In the genomic region with DNA sequence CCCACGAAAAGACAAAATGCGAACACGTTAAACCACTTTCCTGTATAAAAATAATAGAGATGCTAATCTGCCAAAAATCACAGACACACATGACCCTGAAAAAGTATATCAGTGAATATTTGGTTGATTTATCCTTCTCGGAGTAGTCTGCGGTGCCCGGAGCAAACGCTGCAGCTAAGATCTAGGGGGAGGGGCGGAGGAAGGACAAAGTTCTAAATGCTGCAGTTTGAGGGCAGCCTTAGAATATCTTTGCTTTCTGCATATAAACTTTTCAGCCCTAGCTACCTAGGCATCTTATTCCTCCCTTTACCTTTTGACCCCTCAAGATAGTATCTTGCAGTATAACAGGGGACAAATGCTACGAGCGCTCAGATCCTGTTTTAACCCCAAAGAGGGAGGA, we compare ENCODE assay signal across 8 mouse cellular contexts. TPM values are rescaled to one million over a fixed set of nuclear protein-coding genes. Genes with fewer than 3 reads are reported as not detected.
DNase-seq lines count a peak whose midpoint lies in the region; ATAC-seq lines count a peak whose summit lies in the region.

No protein-coding gene starts in this region.

- H3K4me3 ChIP-seq in hindbrain, embryonic 16.5 days (ENCODE audit: low read length): peak overlapping the region; percentile 45
- peak overlapping the region; percentile 46 for H3K4me3 ChIP-seq in neural tube, embryonic 15.5 days (replicated peaks)

- H3K4me1 ChIP-seq in hindbrain, embryonic 16.5 days (ENCODE audit: control insufficient read depth, insufficient read depth, low read depth, low read length): 0 out of 2 replicates have a peak, but pooled peaks cover 2% of the 10 kb centered on the region
- H3K4me1 ChIP-seq in neural tube, embryonic 15.5 days: peaks cover 32% of the 10 kb centered on the region

- peak overlapping the region; percentile 4; the same call in 1 of the 2 replicates for H3K4me2 ChIP-seq in hindbrain, embryonic 16.5 days (ENCODE audit: low read length)
- peak overlapping the region; percentile 71 for H3K4me2 ChIP-seq in neural tube, embryonic 15.5 days

- H3K9me3 ChIP-seq in hindbrain, embryonic 16.5 days (ENCODE audit: control insufficient read depth, low read length): no peaks in the 10 kb centered on the region
- no peaks in the 10 kb centered on the region for H3K9me3 ChIP-seq in neural tube, embryonic 15.5 days (replicated peaks)

- H3K27me3 ChIP-seq in hindbrain, embryonic 16.5 days (replicated peaks; ENCODE audit: control insufficient read depth, insufficient read depth, low read length): peaks cover 10% of the 10 kb centered on the region
- H3K27me3 ChIP-seq in neural tube, embryonic 15.5 days (replicated peaks): peaks cover 34% of the 10 kb centered on the region

- peak overlapping the region; percentile 62 for H3K9ac ChIP-seq in hindbrain, embryonic 16.5 days (ENCODE audit: low read depth, low read length)
- peak overlapping the region; percentile 57 for H3K9ac ChIP-seq in neural tube, embryonic 15.5 days (replicated peaks)

- H3K36me3 ChIP-seq in hindbrain, embryonic 16.5 days (ENCODE audit: control insufficient read depth, insufficient read depth, low read length): no peaks in the 10 kb centered on the region
- H3K36me3 ChIP-seq in neural tube, embryonic 15.5 days: no peaks in the 10 kb centered on the region

- WGBS in hindbrain, embryonic 16.5 days: under 1% methylated on average over 10 of the region's 10 CpGs
- WGBS in neural tube, embryonic 15.5 days: 2% methylated on average over 10 of the region's 10 CpGs

- DNase-seq in CD4-positive, CD25-positive, alpha-beta regulatory T cell, adult 2 months (ENCODE audit: low read depth, low spot score): peak; percentile 37
- peak; percentile 26 for DNase-seq in right cerebral cortex, adult 18-20 months
- DNase-seq in right cerebral cortex, postnatal 10 days (ENCODE audit: low spot score in 2 of 2): no peak
- no peak for DNase-seq in gastrocnemius, adult 8-10 months (ENCODE audit: low spot score in 2 of 2)
- DNase-seq in adrenal gland, postnatal 25 days: no peak

- no peak for ATAC-seq in CD4-positive, CD25-positive, alpha-beta regulatory T cell, adult 4 months
- no peak for ATAC-seq in hindbrain, embryonic 16.5 days
- ATAC-seq in neural tube, embryonic 15.5 days (ENCODE audit: low FRiP score): no peak

- peak overlapping the region; percentile 80 for H3K27ac ChIP-seq in hindbrain, embryonic 16.5 days (ENCODE audit: low read depth, low read length)
- peak overlapping the region; percentile 94 for H3K27ac ChIP-seq in neural tube, embryonic 15.5 days (replicated peaks)

RNA-seq across cellular contexts. Expression of gene Nrn1, which starts 1.4 kb away (rescaled TPM):
- polyA plus RNA-seq in CD4-positive, CD25-positive, alpha-beta regulatory T cell, adult 4 months (2017; shearing (Covaris generic)): 10 to 100 TPM; 56.1 to 63.6 TPM
- 76.5 and 87.1 TPM in 2 replicates for polyA plus RNA-seq in hindbrain, embryonic 16.5 days (2015; fragmentation: Nextera tagmentation; extraction: Ambion mirVana)
- polyA plus RNA-seq in neural tube, embryonic 15.5 days (2015; fragmentation: Nextera tagmentation; extraction: Ambion mirVana): 59.0 and 71.6 TPM in 2 replicates
- total RNA-seq in gastrocnemius, adult 8-10 months (2022): 1 to 10 TPM in 1 of 4 experiments, under 1 TPM in 3; 0.48 to 1.6 (median 0.69) TPM
- total RNA-seq in adrenal gland, postnatal 25 days (2021): 5.3 and 5.9 TPM in 2 replicates

Comparison
In these comparisons a context has a peak if more than half of its experiments do, and no peak if none do; other contexts are left out.
1. DNase-seq: peak in CD4-positive, CD25-positive, alpha-beta regulatory T cell, adult 2 months (single experiment) and right cerebral cortex, adult 18-20 months (single experiment); none in right cerebral cortex, postnatal 10 days (0 of 2), gastrocnemius, adult 8-10 months (0 of 2) and adrenal gland, postnatal 25 days (single experiment).